Mouse (Mus musculus): ENCODE results near the gene Dido1. TPM values are rescaled to one million over a fixed set of nuclear protein-coding genes. Genes with fewer than 3 reads are reported as not detected.

Gene Dido1
- polyA plus RNA-seq, 1 experiment from 2014 or later, result 14.0 TPM

- Histone ChIP-seq H3K4me1 (replicated peaks) (no peaks in the 10 kb centered on the region), H3K4me3 (no peak overlapping the region), H3K36me3 (peaks cover 41% of the 10 kb centered on the region), H3K27me3 (no peaks in the 10 kb centered on the region), H3K4me2 (no peak overlapping the region), H3K27ac (no peak overlapping the region), H3K9ac (no peak overlapping the region), H3K9me3 (replicated peaks) (no peaks in the 10 kb centered on the region)
- ATAC-seq (replicated peaks; ENCODE audit: insufficient number of reproducible peaks, insufficient read depth, low FRiP score, low read depth), result peak; percentile 40; the same call in 1 of the 2 replicates
- WGBS, result 20% methylated on average over 4 of the region's 4 CpGs
These were observed 31.1 kb downstream of the Dido1 start for GRCm38 (mm10) chr2:180678609-180679140.

DNA sequence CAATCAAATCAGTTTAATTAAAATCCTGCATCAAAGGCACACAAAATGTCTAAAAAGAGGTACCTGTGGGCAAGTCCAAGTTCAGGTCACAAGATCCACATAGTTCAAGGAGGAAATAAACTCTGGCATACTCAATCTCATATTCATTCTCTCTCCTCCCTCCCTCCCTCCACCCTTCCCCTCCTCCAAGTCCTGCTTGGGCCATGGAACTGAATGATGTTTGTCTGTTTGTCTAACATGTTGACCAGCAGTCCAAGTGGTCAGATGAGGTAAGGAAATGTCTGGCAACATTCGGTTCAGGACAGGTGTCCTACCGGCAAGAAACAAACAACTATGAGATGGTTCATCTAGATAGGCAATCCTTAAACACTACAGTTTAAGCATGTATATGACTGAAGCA, 33.1 kb downstream of the Dido1 start:
- Histone ChIP-seq H3K4me3 (no peak overlapping the region), H3K27me3 (no peaks in the 10 kb centered on the region), H3K4me1 (replicated peaks) (no peaks in the 10 kb centered on the region), H3K36me3 (peaks cover 41% of the 10 kb centered on the region), H3K4me2 (no peak overlapping the region), H3K27ac (no peak overlapping the region), H3K9me3 (replicated peaks) (no peaks in the 10 kb centered on the region), H3K9ac (no peak overlapping the region)
- 86% methylated on average over 2 of the region's 2 CpGs for WGBS
- no peak for ATAC-seq (replicated peaks; ENCODE audit: insufficient number of reproducible peaks, insufficient read depth, low FRiP score, low read depth)

GRCm38 (mm10) chr2:180662008-180662407, 47.8 kb downstream of the Dido1 start:
- no peaks in the 10 kb centered on the region for H3K9me3 ChIP-seq (replicated peaks)
- no peak overlapping the region for H3K9ac ChIP-seq
- H3K27ac ChIP-seq, result no peak overlapping the region
- H3K27me3 ChIP-seq, result no peaks in the 10 kb centered on the region
- 80% methylated on average over 4 of the region's 4 CpGs for WGBS
- no peak overlapping the region for H3K4me2 ChIP-seq
- H3K4me1 ChIP-seq (replicated peaks), result peaks cover 2% of the 10 kb centered on the region; the same call in 1 of the 2 replicates
- no peak for ATAC-seq (replicated peaks; ENCODE audit: insufficient number of reproducible peaks, insufficient read depth, low FRiP score, low read depth)
- H3K4me3 ChIP-seq, result no peak overlapping the region
- H3K36me3 ChIP-seq, result peaks cover 35% of the 10 kb centered on the region

- H3K4me3 ChIP-seq, result no peak overlapping the region
- 88% methylated on average over 5 of the region's 5 CpGs for WGBS
- no peak overlapping the region for H3K9ac ChIP-seq
- H3K9me3 ChIP-seq (replicated peaks), result no peaks in the 10 kb centered on the region
- no peak overlapping the region for H3K27ac ChIP-seq
- peaks cover 2% of the 10 kb centered on the region; the same call in 1 of the 2 replicates for H3K4me1 ChIP-seq (replicated peaks)
- no peak overlapping the region for H3K4me2 ChIP-seq
- no peaks in the 10 kb centered on the region for H3K27me3 ChIP-seq
- H3K36me3 ChIP-seq, result peaks cover 21% of the 10 kb centered on the region
- 0 out of 2 replicates have a peak, but pooled peaks have one; percentile 4 for ATAC-seq (replicated peaks; ENCODE audit: insufficient number of reproducible peaks, insufficient read depth, low FRiP score, low read depth)
These were observed 49.3 kb downstream of the Dido1 start for GRCm38 (mm10) chr2:180660521-180660920.

- Histone ChIP-seq H3K4me3 (no peak overlapping the region), H3K4me2 (peak overlapping the region; percentile 48), H3K9me3 (replicated peaks) (no peaks in the 10 kb centered on the region), H3K9ac (0 out of 2 replicates have a peak overlapping the region, but pooled peaks have one; percentile 34), H3K36me3 (peaks cover 13% of the 10 kb centered on the region), H3K27ac (no peak overlapping the region), H3K27me3 (no peaks in the 10 kb centered on the region), H3K4me1 (replicated peaks) (peaks cover 2% of the 10 kb centered on the region; the same call in 1 of the 2 replicates)
- 30% methylated on average over 42 of the region's 42 CpGs for WGBS
- no peak for ATAC-seq (replicated peaks; ENCODE audit: insufficient number of reproducible peaks, insufficient read depth, low FRiP score, low read depth)
These were observed 50.2 kb downstream of the Dido1 start for GRCm38 (mm10) chr2:180659353-180660150.

DNA sequence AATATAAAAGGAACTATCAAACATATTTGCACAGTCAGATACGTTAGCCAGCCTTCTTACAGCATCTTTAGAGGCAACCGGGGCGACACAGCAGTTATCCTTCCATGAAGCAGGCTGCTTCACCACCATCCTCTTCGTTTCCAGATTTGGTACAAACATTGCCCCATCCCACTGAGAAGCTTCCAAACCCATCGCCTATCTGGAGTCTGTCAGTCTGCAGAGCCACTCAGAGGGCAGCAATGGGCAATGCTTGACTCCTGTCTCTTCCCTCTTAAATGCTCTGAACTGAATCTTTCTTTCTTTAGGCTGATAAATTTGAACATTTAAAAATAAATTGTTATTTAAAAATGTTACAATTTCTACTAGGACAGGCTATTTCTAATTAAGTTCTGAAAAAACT, 51.4 kb downstream of the Dido1 start:
- Histone ChIP-seq H3K36me3 (peaks cover 13% of the 10 kb centered on the region), H3K4me2 (no peak overlapping the region), H3K4me3 (no peak overlapping the region), H3K9ac (no peak overlapping the region), H3K27me3 (no peaks in the 10 kb centered on the region), H3K27ac (no peak overlapping the region), H3K4me1 (replicated peaks) (peaks cover 2% of the 10 kb centered on the region; the same call in 1 of the 2 replicates), H3K9me3 (replicated peaks) (no peaks in the 10 kb centered on the region)
- WGBS, result 87% methylated on average over 5 of the region's 5 CpGs
- no peak for ATAC-seq (replicated peaks; ENCODE audit: insufficient number of reproducible peaks, insufficient read depth, low FRiP score, low read depth)

- H3K9ac ChIP-seq, result no peak overlapping the region
- H3K4me3 ChIP-seq, result no peak overlapping the region
- no peak overlapping the region for H3K4me2 ChIP-seq
- H3K4me1 ChIP-seq (replicated peaks), result peaks cover 2% of the 10 kb centered on the region; the same call in 1 of the 2 replicates
- no peaks in the 10 kb centered on the region for H3K27me3 ChIP-seq
- H3K36me3 ChIP-seq, result peaks cover 13% of the 10 kb centered on the region
- H3K27ac ChIP-seq, result no peak overlapping the region
- no peak for ATAC-seq (replicated peaks; ENCODE audit: insufficient number of reproducible peaks, insufficient read depth, low FRiP score, low read depth)
- 71% methylated on average over 4 of the region's 4 CpGs for WGBS
- no peaks in the 10 kb centered on the region for H3K9me3 ChIP-seq (replicated peaks)
These were observed 52.3 kb downstream of the Dido1 start for GRCm38 (mm10) chr2:180657394-180658013.

DNA sequence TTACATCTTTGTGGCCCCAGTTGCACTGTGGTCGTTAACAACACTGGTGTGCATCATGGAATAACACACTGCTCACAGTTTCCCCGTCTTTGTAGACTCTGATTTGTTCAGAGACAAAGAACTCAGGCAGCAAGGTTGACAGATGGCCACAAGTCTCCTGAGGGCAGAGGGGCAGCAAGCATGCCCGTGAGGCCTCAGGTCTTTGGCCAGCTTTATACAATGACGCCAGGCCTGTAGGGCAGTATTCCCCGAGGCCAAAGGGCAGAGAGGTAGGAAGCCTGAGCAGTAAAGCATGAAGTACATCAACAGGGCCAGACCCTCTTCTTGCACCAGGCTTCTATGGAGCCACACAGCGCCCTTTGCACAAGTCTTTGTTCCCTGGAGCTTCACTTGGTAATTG, 54.6 kb downstream of the Dido1 start:
- Histone ChIP-seq H3K36me3 (no peaks in the 10 kb centered on the region), H3K9ac (no peak overlapping the region), H3K4me3 (no peak overlapping the region), H3K27me3 (no peaks in the 10 kb centered on the region), H3K4me2 (no peak overlapping the region), H3K9me3 (replicated peaks) (no peaks in the 10 kb centered on the region), H3K4me1 (replicated peaks) (peaks cover 2% of the 10 kb centered on the region; the same call in 1 of the 2 replicates), H3K27ac (no peak overlapping the region)
- no peak for ATAC-seq (replicated peaks; ENCODE audit: insufficient number of reproducible peaks, insufficient read depth, low FRiP score, low read depth)
- WGBS, result 66% methylated on average over 6 of the region's 6 CpGs

DNA sequence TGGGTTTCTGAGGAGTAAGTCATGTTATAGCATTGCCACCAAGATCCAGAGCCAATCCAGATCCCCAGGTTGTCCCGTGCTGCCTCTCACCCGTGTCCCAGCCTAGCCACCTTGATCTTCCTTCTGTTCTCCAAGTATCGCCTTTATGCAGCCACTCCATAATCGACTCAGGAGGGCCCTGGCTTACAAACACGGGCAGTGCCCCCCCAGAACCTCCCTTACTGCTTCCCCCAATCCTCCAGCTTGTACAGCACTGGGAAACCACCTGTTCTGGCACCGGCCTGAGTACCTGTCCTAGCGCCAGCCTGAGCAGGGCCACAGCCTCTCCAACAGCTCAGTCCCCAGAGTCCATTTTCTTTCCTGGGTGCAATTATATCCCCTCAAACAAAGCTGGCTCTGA, 55.1 kb downstream of the Dido1 start:
- Histone ChIP-seq H3K27me3 (no peaks in the 10 kb centered on the region), H3K27ac (no peak overlapping the region), H3K4me3 (no peak overlapping the region), H3K9me3 (replicated peaks) (no peaks in the 10 kb centered on the region), H3K4me1 (replicated peaks) (peaks cover 2% of the 10 kb centered on the region; the same call in 1 of the 2 replicates), H3K4me2 (no peak overlapping the region), H3K36me3 (no peaks in the 10 kb centered on the region), H3K9ac (no peak overlapping the region)
- ATAC-seq (replicated peaks; ENCODE audit: insufficient number of reproducible peaks, insufficient read depth, low FRiP score, low read depth), result no peak
- 77% methylated on average over 7 of the region's 7 CpGs for WGBS

DNA sequence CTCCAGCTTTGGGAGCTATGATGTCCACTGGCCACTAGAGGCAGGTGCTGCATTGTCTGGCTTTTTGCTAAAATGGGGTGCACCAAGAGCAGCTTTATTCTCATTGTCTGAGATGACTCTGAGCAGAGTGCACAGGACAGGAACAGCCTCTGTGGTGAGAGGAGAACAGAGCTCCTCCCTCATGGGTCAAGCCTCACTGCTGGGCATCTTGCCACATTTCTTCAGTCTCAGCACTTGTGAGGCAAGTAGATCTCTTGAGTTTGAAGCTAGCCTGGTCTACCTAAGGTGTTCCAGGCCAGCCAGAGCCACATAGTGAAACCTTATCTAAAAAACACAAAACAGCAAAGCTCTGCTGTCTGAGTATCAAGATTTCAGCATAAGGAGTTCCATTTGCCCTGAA, 63.0 kb downstream of the Dido1 start:
- ATAC-seq (replicated peaks; ENCODE audit: insufficient number of reproducible peaks, insufficient read depth, low FRiP score, low read depth), result no peak
- peaks cover 36% of the 10 kb centered on the region for H3K27me3 ChIP-seq
- H3K9ac ChIP-seq, result no peak overlapping the region
- H3K4me1 ChIP-seq (replicated peaks), result 0 out of 2 replicates have a peak, but pooled peaks cover 2% of the 10 kb centered on the region
- H3K4me3 ChIP-seq, result no peak overlapping the region
- no peaks in the 10 kb centered on the region for H3K36me3 ChIP-seq
- H3K4me2 ChIP-seq, result no peak overlapping the region
- peaks cover 18% of the 10 kb centered on the region for H3K9me3 ChIP-seq (replicated peaks)
- no peak overlapping the region for H3K27ac ChIP-seq

DNA sequence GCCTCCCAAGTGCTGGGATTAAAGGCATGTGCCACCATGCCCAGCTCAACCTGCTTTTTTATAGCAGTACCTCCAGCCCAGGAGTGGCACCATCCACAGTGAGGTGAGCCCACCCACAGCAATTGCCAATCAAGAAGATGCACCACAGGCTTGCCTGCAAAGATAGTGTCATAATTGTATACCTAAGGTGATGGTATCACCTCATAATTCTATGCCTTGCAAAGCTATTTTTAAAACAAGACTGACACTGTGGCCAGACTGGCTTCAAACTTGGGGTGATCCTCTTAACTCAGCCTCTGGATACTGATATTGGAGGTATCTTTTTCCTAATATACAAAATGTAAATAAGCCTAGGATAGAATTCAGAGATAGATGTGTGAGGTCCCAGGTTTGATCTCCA, 66.2 kb downstream of the Dido1 start:
- ATAC-seq (replicated peaks; ENCODE audit: insufficient number of reproducible peaks, insufficient read depth, low FRiP score, low read depth), result no peak
- Histone ChIP-seq H3K36me3 (no peaks in the 10 kb centered on the region), H3K27ac (no peak overlapping the region), H3K4me1 (replicated peaks) (0 out of 2 replicates have a peak, but pooled peaks cover 2% of the 10 kb centered on the region), H3K4me3 (no peak overlapping the region), H3K27me3 (peaks cover 65% of the 10 kb centered on the region), H3K9ac (no peak overlapping the region), H3K9me3 (replicated peaks) (peaks cover 18% of the 10 kb centered on the region), H3K4me2 (no peak overlapping the region)

All from heart, embryonic 15.5 days (tissue).